Mouse (Mus musculus): ENCODE results near the gene Ccser2. TPM values are rescaled to one million over a fixed set of nuclear protein-coding genes. Genes with fewer than 3 reads are reported as not detected.

The Ccser2 gene
- polyA plus RNA-seq, 1 experiment from 2014 or later, result 43.3 TPM

DNA sequence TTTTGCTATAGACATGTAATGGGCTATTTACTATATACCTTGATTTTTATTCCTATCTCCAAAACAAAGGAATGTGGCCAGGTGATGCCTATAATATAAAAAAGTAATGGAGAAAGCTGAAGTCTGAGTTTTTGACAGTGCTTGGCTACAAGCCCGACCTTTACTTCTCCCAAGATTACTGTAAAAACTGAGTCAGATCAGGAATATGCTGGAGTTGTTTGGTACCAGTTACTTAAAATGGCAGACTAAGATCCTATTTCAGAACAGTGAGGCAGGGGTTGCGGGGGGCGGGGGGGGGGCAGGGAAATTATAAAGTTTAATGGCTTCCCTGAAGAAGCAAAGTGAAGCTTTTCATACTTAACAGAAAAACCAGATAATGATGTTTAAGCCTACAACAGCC lies 73.9 kb downstream of the Ccser2 start:
- Histone ChIP-seq H3K9ac (ENCODE audit: low read depth, low read length) (no peak overlapping the region), H3K4me2 (ENCODE audit: low read length) (no peak overlapping the region), H3K4me3 (replicated peaks; ENCODE audit: low read depth, low read length) (no peak overlapping the region), H3K27me3 (ENCODE audit: insufficient read depth, low read length) (no peaks in the 10 kb centered on the region), H3K4me1 (replicated peaks; ENCODE audit: insufficient read depth, low read length) (no peaks in the 10 kb centered on the region), H3K9me3 (replicated peaks; ENCODE audit: low read length) (no peaks in the 10 kb centered on the region), H3K27ac (no peak overlapping the region), H3K36me3 (ENCODE audit: insufficient read depth, low read length) (peaks cover 6% of the 10 kb centered on the region; the same call in 1 of the 2 replicates)
- WGBS, result 94% methylated on average over 3 of the region's 3 CpGs
- no peak for TF ChIP-seq CTCF (IDR thresholded peaks at IDR 0.05; ENCODE audit: low read depth)
- DNase-seq (ENCODE audit: low spot score) (no peak), ATAC-seq (replicated peaks; ENCODE audit: low FRiP score, low read depth) (no peak)

DNA sequence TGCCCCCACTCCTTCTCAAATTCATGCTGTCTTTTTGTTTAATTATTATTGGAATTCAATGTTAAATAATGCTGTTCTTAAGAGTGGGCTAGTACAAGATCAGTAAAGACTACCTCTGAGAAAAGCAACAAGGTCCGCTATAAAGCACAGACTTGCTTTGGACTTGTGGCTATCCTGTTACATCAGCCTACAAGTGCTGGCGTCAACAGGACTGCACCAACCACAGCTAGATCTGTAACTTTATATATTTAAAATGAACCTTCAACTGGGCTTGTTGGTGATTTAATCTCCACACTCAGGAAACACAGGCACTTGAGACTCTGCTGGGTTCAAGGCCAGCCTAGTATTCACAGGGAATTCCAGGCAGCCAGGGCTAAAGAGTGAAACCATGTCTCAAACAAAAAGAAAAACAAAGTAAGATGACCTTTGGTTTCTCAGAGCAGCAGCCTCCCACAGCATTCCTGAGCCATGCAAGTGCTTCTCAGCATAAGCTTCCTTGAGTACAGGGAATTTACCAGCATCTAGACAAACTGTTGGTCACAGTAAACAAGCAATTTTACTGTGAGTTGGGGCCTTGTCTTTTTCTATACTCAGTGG lies 75.7 kb downstream of the Ccser2 start:
- Histone ChIP-seq H3K4me3 (replicated peaks; ENCODE audit: low read depth, low read length) (no peak overlapping the region), H3K9me3 (replicated peaks; ENCODE audit: low read length) (no peaks in the 10 kb centered on the region), H3K27me3 (ENCODE audit: insufficient read depth, low read length) (no peaks in the 10 kb centered on the region), H3K4me1 (replicated peaks; ENCODE audit: insufficient read depth, low read length) (no peaks in the 10 kb centered on the region), H3K27ac (peak overlapping the region; percentile 73), H3K36me3 (ENCODE audit: insufficient read depth, low read length) (0 out of 2 replicates have a peak, but pooled peaks cover 6% of the 10 kb centered on the region), H3K4me2 (ENCODE audit: low read length) (no peak overlapping the region), H3K9ac (ENCODE audit: low read depth, low read length) (no peak overlapping the region)
- DNase-seq (ENCODE audit: low spot score) (peak; percentile 89), ATAC-seq (replicated peaks; ENCODE audit: low FRiP score, low read depth) (peak; percentile 74)
- TF ChIP-seq CTCF (IDR thresholded peaks at IDR 0.05; ENCODE audit: low read depth), result no peak
- 37% methylated on average over 2 of the region's 2 CpGs for WGBS

DNA sequence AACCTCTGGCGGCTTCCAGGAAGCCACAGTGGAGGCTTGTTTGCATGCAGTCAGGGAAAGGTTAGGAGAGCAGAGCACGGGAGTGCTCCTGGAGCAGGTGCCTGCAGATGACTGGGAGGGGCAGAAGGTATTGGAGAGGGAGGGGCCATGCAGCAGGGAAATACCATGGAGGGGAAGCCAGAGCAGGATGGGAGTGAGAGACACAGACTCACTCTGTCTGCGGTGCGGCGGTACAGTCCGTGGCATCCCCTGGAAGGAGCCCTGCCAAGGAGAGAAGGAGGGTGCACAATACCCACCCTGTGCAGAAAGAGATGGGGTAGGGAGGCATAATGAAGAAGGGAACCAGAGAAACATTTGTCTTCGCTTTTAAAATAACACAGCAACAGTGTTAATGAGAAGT lies 78.4 kb downstream of the Ccser2 start:
- DNase-seq (ENCODE audit: low spot score) (no peak), ATAC-seq (replicated peaks; ENCODE audit: low FRiP score, low read depth) (no peak)
- Histone ChIP-seq H3K4me2 (ENCODE audit: low read length) (no peak overlapping the region), H3K27ac (no peak overlapping the region), H3K36me3 (ENCODE audit: insufficient read depth, low read length) (0 out of 2 replicates have a peak, but pooled peaks cover 3% of the 10 kb centered on the region), H3K9ac (ENCODE audit: low read depth, low read length) (no peak overlapping the region), H3K4me1 (replicated peaks; ENCODE audit: insufficient read depth, low read length) (no peaks in the 10 kb centered on the region), H3K27me3 (ENCODE audit: insufficient read depth, low read length) (no peaks in the 10 kb centered on the region), H3K9me3 (replicated peaks; ENCODE audit: low read length) (no peaks in the 10 kb centered on the region), H3K4me3 (replicated peaks; ENCODE audit: low read depth, low read length) (no peak overlapping the region)
- no peak for TF ChIP-seq CTCF (IDR thresholded peaks at IDR 0.05; ENCODE audit: low read depth)
- 71% methylated on average over 7 of the region's 7 CpGs for WGBS

DNA sequence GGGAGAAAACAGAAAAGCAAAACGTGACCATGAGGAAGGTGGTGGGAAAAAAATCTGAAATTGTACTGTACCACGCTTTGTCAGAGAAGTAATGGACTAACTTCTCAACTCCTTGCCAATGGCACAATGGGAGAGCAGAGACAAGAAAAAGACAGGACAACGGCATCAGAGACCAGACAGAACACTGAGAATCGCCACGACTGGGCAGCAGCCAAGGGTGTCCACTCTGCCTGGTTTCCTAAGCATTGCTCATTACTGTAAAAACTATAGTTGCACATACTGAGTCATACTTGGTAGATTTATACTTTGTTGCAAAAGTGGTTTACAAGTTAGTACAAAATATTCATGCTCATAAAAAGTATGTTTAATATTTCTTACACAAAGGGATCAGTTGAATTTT lies 82.9 kb downstream of the Ccser2 start:
- Histone ChIP-seq H3K27me3 (ENCODE audit: insufficient read depth, low read length) (no peaks in the 10 kb centered on the region), H3K36me3 (ENCODE audit: insufficient read depth, low read length) (0 out of 2 replicates have a peak, but pooled peaks cover 3% of the 10 kb centered on the region), H3K4me3 (replicated peaks; ENCODE audit: low read depth, low read length) (no peak overlapping the region), H3K4me2 (ENCODE audit: low read length) (no peak overlapping the region), H3K9me3 (replicated peaks; ENCODE audit: low read length) (no peaks in the 10 kb centered on the region), H3K9ac (ENCODE audit: low read depth, low read length) (no peak overlapping the region), H3K27ac (no peak overlapping the region), H3K4me1 (replicated peaks; ENCODE audit: insufficient read depth, low read length) (no peaks in the 10 kb centered on the region)
- whole genome bisulfite sequencing, result 99% methylated on average over 5 of the region's 5 CpGs
- DNase-seq (ENCODE audit: low spot score) (no peak), ATAC-seq (replicated peaks; ENCODE audit: low FRiP score, low read depth) (no peak)
- no peak for TF ChIP-seq CTCF (IDR thresholded peaks at IDR 0.05; ENCODE audit: low read depth)

DNA sequence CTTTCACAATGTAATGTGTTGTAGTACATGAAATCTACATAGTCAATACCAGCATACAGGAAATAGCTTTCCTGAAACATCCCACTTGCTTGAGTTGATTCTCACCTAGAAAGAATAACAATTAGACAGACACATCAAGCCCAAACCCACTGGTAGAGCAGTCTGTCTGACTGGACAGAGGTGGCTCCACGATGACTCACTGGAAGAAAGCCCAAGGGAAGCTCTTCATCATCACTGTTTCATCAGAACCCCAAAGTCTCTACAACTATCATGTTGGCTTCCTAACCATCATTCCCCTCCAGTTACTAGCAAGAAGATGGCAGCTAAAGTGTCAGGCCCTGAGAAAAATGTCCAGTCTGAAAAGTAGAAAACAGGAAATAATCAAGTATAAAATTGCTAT lies 83.5 kb downstream of the Ccser2 start:
- no peak overlapping the region for H3K4me3 ChIP-seq (replicated peaks; ENCODE audit: low read depth, low read length)
- no peaks in the 10 kb centered on the region for H3K9me3 ChIP-seq (replicated peaks; ENCODE audit: low read length)
- H3K4me2 ChIP-seq (ENCODE audit: low read length), result no peak overlapping the region
- TF ChIP-seq CTCF (IDR thresholded peaks at IDR 0.05; ENCODE audit: low read depth), result no peak
- H3K27me3 ChIP-seq (ENCODE audit: insufficient read depth, low read length), result no peaks in the 10 kb centered on the region
- 0 out of 2 replicates have a peak, but pooled peaks cover 3% of the 10 kb centered on the region for H3K36me3 ChIP-seq (ENCODE audit: insufficient read depth, low read length)
- WGBS, result 93% methylated on average over 1 of the region's 1 CpGs
- H3K9ac ChIP-seq (ENCODE audit: low read depth, low read length), result no peak overlapping the region
- ATAC-seq (replicated peaks; ENCODE audit: low FRiP score, low read depth), result no peak
- no peak overlapping the region for H3K27ac ChIP-seq
- H3K4me1 ChIP-seq (replicated peaks; ENCODE audit: insufficient read depth, low read length), result no peaks in the 10 kb centered on the region
- DNase-seq (ENCODE audit: low spot score), result no peak

DNA sequence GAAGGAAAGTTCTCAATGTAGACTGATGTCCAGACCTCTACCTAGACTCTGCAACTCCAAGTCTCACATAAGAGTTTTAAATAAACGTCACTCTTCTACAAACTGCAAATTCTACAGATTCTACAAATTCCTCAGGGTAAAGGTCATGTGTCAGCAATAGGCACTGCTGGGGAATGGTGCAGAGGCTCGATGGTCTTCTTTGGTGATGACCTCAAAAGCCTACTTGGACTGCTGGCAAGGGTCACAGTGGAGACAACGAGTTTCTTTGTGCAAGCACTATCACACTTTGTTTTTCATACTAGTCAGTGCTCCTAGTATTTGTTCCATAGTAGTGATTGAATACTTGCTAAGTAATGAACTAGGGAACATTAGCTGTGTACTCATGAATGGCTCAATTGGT lies 85.0 kb downstream of the Ccser2 start:
- Histone ChIP-seq H3K36me3 (ENCODE audit: insufficient read depth, low read length) (peaks cover 9% of the 10 kb centered on the region; the same call in 1 of the 2 replicates), H3K4me2 (ENCODE audit: low read length) (no peak overlapping the region), H3K4me1 (replicated peaks; ENCODE audit: insufficient read depth, low read length) (no peaks in the 10 kb centered on the region), H3K9me3 (replicated peaks; ENCODE audit: low read length) (no peaks in the 10 kb centered on the region), H3K27me3 (ENCODE audit: insufficient read depth, low read length) (no peaks in the 10 kb centered on the region), H3K4me3 (replicated peaks; ENCODE audit: low read depth, low read length) (no peak overlapping the region), H3K9ac (ENCODE audit: low read depth, low read length) (no peak overlapping the region), H3K27ac (no peak overlapping the region)
- 55% methylated on average over 3 of the region's 3 CpGs for WGBS
- ATAC-seq (replicated peaks; ENCODE audit: low FRiP score, low read depth), result no peak
- no peak for DNase-seq (ENCODE audit: low spot score)
- no peak for TF ChIP-seq CTCF (IDR thresholded peaks at IDR 0.05; ENCODE audit: low read depth)

DNA sequence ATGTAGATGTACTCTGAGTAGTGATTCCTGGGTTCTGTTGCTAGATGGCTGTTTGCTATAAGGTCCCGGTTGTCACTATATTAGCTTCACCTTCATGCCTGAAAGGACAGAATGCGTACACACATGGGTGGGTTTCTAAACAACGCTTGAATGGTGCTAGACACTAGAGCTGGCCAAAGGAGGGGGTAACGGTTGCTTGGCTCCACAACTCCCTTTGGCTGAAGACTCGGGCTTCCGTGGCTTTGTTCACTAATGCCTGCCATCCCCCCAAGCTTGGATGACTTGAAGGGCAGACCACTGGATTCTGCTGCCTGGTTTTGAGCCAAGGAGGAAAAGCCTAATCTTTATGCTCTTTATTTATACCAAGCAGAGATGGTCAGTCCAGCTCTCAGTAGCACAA lies 98.3 kb downstream of the Ccser2 start:
- no peak overlapping the region for H3K27ac ChIP-seq
- DNase-seq (ENCODE audit: low spot score) (peak; percentile 60), ATAC-seq (replicated peaks; ENCODE audit: low FRiP score, low read depth) (peak; percentile 63; the same call in 1 of the 2 replicates)
- H3K9me3 ChIP-seq (replicated peaks; ENCODE audit: low read length), result no peaks in the 10 kb centered on the region
- no peaks in the 10 kb centered on the region for H3K27me3 ChIP-seq (ENCODE audit: insufficient read depth, low read length)
- H3K4me1 ChIP-seq (replicated peaks; ENCODE audit: insufficient read depth, low read length), result 0 out of 2 replicates have a peak, but pooled peaks cover 3% of the 10 kb centered on the region
- no peak overlapping the region for H3K4me2 ChIP-seq (ENCODE audit: low read length)
- WGBS, result 47% methylated on average over 6 of the region's 6 CpGs
- H3K9ac ChIP-seq (ENCODE audit: low read depth, low read length), result no peak overlapping the region
- H3K36me3 ChIP-seq (ENCODE audit: insufficient read depth, low read length), result no peaks in the 10 kb centered on the region
- no peak for TF ChIP-seq CTCF (IDR thresholded peaks at IDR 0.05; ENCODE audit: low read depth)
- H3K4me3 ChIP-seq (replicated peaks; ENCODE audit: low read depth, low read length), result no peak overlapping the region

Data from kidney, postnatal 0 days (tissue).